Mouse (Mus musculus): Measurements from ENCODE around the gene Ankrd22. TPM values are rescaled to one million over a fixed set of nuclear protein-coding genes. Genes with fewer than 3 reads are reported as not detected.
"Not testable (repeated sequence)": the region's sequence is repeated elsewhere in the genome, so short reads cannot be mapped to it uniquely, and the experiment has no call there.

Gene Ankrd22
- 0.09 and 0.79 TPM in 2 replicates for polyA plus RNA-seq (2015; fragmentation: Nextera tagmentation; extraction: Ambion mirVana)

- 67% methylated on average over 5 of the region's 5 CpGs for WGBS
- ATAC-seq (replicated peaks; ENCODE audit: extremely low read depth, insufficient read depth, low FRiP score) = no peak
- no peaks in the 10 kb centered on the region for H3K36me3 ChIP-seq (ENCODE audit: control insufficient read depth, insufficient read depth)
- no peaks in the 10 kb centered on the region for H3K4me1 ChIP-seq (ENCODE audit: control insufficient read depth, insufficient read depth, low read length)
- H3K4me3 ChIP-seq (ENCODE audit: low read length) = no peak within 1 kb of the TSS
- no peak within 1 kb of the TSS for H3K27ac ChIP-seq (ENCODE audit: low read length)
- no peaks in the 10 kb centered on the region for H3K27me3 ChIP-seq (ENCODE audit: control insufficient read depth, insufficient read depth, low read length)
- no peaks in the 10 kb centered on the region for H3K9me3 ChIP-seq (replicated peaks; ENCODE audit: control insufficient read depth, low read length)
- H3K4me2 ChIP-seq (ENCODE audit: low read depth, low read length) = no peak within 1 kb of the TSS
- H3K9ac ChIP-seq (ENCODE audit: low read length) = no peak within 1 kb of the TSS
Observed at GRCm38 (mm10) chr19:34165891-34166290, at the start of gene Ankrd22. Ankrd22 (minus strand) TSS chr19:34166053.

DNA sequence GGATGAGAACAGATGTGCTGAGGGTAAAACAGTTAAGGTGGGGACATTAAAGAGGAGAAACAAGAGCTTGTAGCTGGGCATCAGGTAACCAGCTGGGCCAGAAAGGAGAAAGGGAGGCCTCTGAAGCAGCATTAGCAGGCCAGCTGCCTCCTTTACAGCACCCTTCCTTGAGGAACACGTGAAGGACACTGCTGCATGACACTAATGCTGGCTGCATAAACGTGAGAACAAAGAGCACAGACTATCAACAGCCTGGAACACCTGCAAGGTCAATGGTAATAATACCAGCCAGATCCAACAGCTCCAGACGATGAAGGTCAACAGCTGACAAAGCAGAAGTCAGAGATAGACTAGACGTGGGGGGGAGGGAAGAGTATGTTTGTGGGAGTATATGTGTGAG, 48.3 kb upstream of the Ankrd22 start:
- H3K4me2 ChIP-seq (ENCODE audit: low read depth, low read length) = no peak overlapping the region
- no peaks in the 10 kb centered on the region for H3K9me3 ChIP-seq (replicated peaks; ENCODE audit: control insufficient read depth, low read length)
- no peak for ATAC-seq (replicated peaks; ENCODE audit: extremely low read depth, insufficient read depth, low FRiP score)
- WGBS = 34% methylated on average over 4 of the region's 4 CpGs
- H3K9ac ChIP-seq (ENCODE audit: low read length) = no peak overlapping the region
- 0 out of 2 replicates have a peak, but pooled peaks cover 6% of the 10 kb centered on the region for H3K4me1 ChIP-seq (ENCODE audit: control insufficient read depth, insufficient read depth, low read length)
- H3K27ac ChIP-seq (ENCODE audit: low read length) = no peak overlapping the region
- no peak overlapping the region for H3K4me3 ChIP-seq (ENCODE audit: low read length)
- no peaks in the 10 kb centered on the region for H3K36me3 ChIP-seq (ENCODE audit: control insufficient read depth, insufficient read depth)
- H3K27me3 ChIP-seq (ENCODE audit: control insufficient read depth, insufficient read depth, low read length) = no peaks in the 10 kb centered on the region

DNA sequence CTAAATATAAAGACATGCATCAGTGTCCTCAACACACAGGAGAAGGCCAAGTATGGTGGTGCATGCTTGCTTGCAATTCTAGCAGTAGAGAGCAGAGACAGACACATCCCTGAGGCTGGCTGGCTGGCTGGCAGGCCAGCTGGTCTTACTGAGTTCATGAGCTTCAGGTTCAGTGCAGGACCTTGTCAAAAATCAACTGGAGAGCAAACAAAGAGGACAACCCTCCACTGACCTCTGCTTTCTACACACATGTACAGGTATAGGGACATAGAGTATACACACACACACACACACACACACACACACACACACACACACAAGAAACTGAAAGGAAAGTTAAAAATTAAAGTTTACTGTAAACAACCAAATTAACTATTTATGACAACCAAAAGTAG, 47.4 kb upstream of the Ankrd22 start:
- Histone ChIP-seq H3K4me2 (ENCODE audit: low read depth, low read length) (no peak overlapping the region), H3K9ac (ENCODE audit: low read length) (no peak overlapping the region), H3K27me3 (ENCODE audit: control insufficient read depth, insufficient read depth, low read length) (no peaks in the 10 kb centered on the region)

DNA sequence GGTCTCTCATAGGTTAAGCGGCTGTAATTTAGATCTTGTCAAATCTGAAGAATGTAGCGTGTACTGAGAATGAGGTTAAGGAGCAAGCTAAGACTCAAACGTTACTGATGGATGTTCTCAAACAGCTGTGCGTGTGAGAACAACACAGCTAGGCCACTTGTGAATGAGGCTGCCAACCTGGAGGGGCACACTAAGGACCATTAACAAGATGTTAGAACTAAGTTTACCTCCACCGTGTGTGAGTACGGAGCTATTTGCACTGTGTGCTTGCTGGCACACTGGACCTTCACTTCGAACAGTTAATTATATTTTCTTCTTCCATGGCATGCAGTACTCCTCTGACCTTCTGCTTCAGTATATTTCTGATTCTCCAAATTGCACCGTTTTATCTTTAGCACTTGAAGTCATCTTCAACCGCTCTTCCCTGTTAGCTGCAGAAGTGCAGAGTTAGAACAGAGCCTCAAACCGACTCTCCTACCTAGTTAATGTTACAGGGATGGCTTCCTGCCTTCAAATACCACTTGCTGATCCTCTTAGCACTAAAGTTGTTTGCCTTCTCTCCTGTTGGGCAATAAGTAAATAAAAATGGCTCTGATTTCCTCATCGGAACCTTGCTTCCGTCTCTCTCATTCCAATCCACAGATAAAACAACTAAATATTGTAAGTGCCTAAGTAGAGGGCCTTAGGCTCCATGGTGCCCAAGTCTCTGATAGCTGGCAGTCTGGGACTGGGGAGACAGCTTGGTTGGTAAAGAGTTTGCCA, 46.8 kb upstream of the Ankrd22 start:
- H3K27ac ChIP-seq (ENCODE audit: low read length) = no peak overlapping the region
- H3K4me2 ChIP-seq (ENCODE audit: low read depth, low read length) = no peak overlapping the region
- 0 out of 2 replicates have a peak, but pooled peaks cover 6% of the 10 kb centered on the region for H3K4me1 ChIP-seq (ENCODE audit: control insufficient read depth, insufficient read depth, low read length)
- H3K27me3 ChIP-seq (ENCODE audit: control insufficient read depth, insufficient read depth, low read length) = no peaks in the 10 kb centered on the region
- no peaks in the 10 kb centered on the region for H3K36me3 ChIP-seq (ENCODE audit: control insufficient read depth, insufficient read depth)
- no peaks in the 10 kb centered on the region for H3K9me3 ChIP-seq (replicated peaks; ENCODE audit: control insufficient read depth, low read length)
- no peak for ATAC-seq (replicated peaks; ENCODE audit: extremely low read depth, insufficient read depth, low FRiP score)
- H3K4me3 ChIP-seq (ENCODE audit: low read length) = no peak overlapping the region
- 77% methylated on average over 12 of the region's 12 CpGs for WGBS
- H3K9ac ChIP-seq (ENCODE audit: low read length) = no peak overlapping the region

More for the DNA sequence above, 47.4 kb upstream of the Ankrd22 start:
- Histone ChIP-seq H3K36me3 (ENCODE audit: control insufficient read depth, insufficient read depth) (no peaks in the 10 kb centered on the region), H3K4me1 (ENCODE audit: control insufficient read depth, insufficient read depth, low read length) (0 out of 2 replicates have a peak, but pooled peaks cover 6% of the 10 kb centered on the region), H3K27ac (ENCODE audit: low read length) (no peak overlapping the region), H3K4me3 (ENCODE audit: low read length) (no peak overlapping the region), H3K9me3 (replicated peaks; ENCODE audit: control insufficient read depth, low read length) (no peaks in the 10 kb centered on the region)
- no peak for ATAC-seq (replicated peaks; ENCODE audit: extremely low read depth, insufficient read depth, low FRiP score)

GRCm38 (mm10) chr19:34210841-34211240, 45.0 kb upstream of the Ankrd22 start:
- ATAC-seq (replicated peaks; ENCODE audit: extremely low read depth, insufficient read depth, low FRiP score) = no peak
- no peak overlapping the region for H3K27ac ChIP-seq (ENCODE audit: low read length)
- H3K36me3 ChIP-seq (ENCODE audit: control insufficient read depth, insufficient read depth) = no peaks in the 10 kb centered on the region
- no peak overlapping the region for H3K4me3 ChIP-seq (ENCODE audit: low read length)
- no peak overlapping the region for H3K9ac ChIP-seq (ENCODE audit: low read length)
- H3K27me3 ChIP-seq (ENCODE audit: control insufficient read depth, insufficient read depth, low read length) = no peaks in the 10 kb centered on the region
- 0 out of 2 replicates have a peak, but pooled peaks cover 6% of the 10 kb centered on the region for H3K4me1 ChIP-seq (ENCODE audit: control insufficient read depth, insufficient read depth, low read length)
- 61% methylated on average over 2 of the region's 2 CpGs for WGBS
- H3K4me2 ChIP-seq (ENCODE audit: low read depth, low read length) = no peak overlapping the region
- H3K9me3 ChIP-seq (replicated peaks; ENCODE audit: control insufficient read depth, low read length) = no peaks in the 10 kb centered on the region

GRCm38 (mm10) chr19:34209930-34210581, 44.2 kb upstream of the Ankrd22 start:
- Histone ChIP-seq H3K4me1 (ENCODE audit: control insufficient read depth, insufficient read depth, low read length) (0 out of 2 replicates have a peak, but pooled peaks cover 6% of the 10 kb centered on the region), H3K4me3 (ENCODE audit: low read length) (no peak overlapping the region), H3K9me3 (replicated peaks; ENCODE audit: control insufficient read depth, low read length) (no peaks in the 10 kb centered on the region), H3K4me2 (ENCODE audit: low read depth, low read length) (no peak overlapping the region), H3K27ac (ENCODE audit: low read length) (no peak overlapping the region), H3K27me3 (ENCODE audit: control insufficient read depth, insufficient read depth, low read length) (no peaks in the 10 kb centered on the region), H3K9ac (ENCODE audit: low read length) (no peak overlapping the region), H3K36me3 (ENCODE audit: control insufficient read depth, insufficient read depth) (no peaks in the 10 kb centered on the region)
- no peak for ATAC-seq (replicated peaks; ENCODE audit: extremely low read depth, insufficient read depth, low FRiP score)
- WGBS = 80% methylated on average over 8 of the region's 8 CpGs

- ATAC-seq (replicated peaks; ENCODE audit: extremely low read depth, insufficient read depth, low FRiP score) = no peak
- WGBS = 63% methylated on average over 3 of the region's 3 CpGs
- 0 out of 2 replicates have a peak, but pooled peaks cover 3% of the 10 kb centered on the region for H3K4me1 ChIP-seq (ENCODE audit: control insufficient read depth, insufficient read depth, low read length)
- no peak overlapping the region for H3K9ac ChIP-seq (ENCODE audit: low read length)
- H3K4me2 ChIP-seq (ENCODE audit: low read depth, low read length) = no peak overlapping the region
- no peaks in the 10 kb centered on the region for H3K36me3 ChIP-seq (ENCODE audit: control insufficient read depth, insufficient read depth)
- no peaks in the 10 kb centered on the region for H3K9me3 ChIP-seq (replicated peaks; ENCODE audit: control insufficient read depth, low read length)
- no peak overlapping the region for H3K27ac ChIP-seq (ENCODE audit: low read length)
- H3K4me3 ChIP-seq (ENCODE audit: low read length) = no peak overlapping the region
- no peaks in the 10 kb centered on the region for H3K27me3 ChIP-seq (ENCODE audit: control insufficient read depth, insufficient read depth, low read length)
Observed at GRCm38 (mm10) chr19:34209031-34209430, 43.2 kb upstream of the Ankrd22 start.

GRCm38 (mm10) chr19:34206760-34207440, 41.0 kb upstream of the Ankrd22 start:
- H3K4me2 ChIP-seq (ENCODE audit: low read depth, low read length) = no peak overlapping the region
- no peak for ATAC-seq (replicated peaks; ENCODE audit: extremely low read depth, insufficient read depth, low FRiP score)
- no peaks in the 10 kb centered on the region for H3K9me3 ChIP-seq (replicated peaks; ENCODE audit: control insufficient read depth, low read length)
- H3K36me3 ChIP-seq (ENCODE audit: control insufficient read depth, insufficient read depth) = no peaks in the 10 kb centered on the region
- H3K4me3 ChIP-seq (ENCODE audit: low read length) = no peak overlapping the region
- 77% methylated on average over 8 of the region's 8 CpGs for WGBS
- H3K4me1 ChIP-seq (ENCODE audit: control insufficient read depth, insufficient read depth, low read length) = 0 out of 2 replicates have a peak, but pooled peaks cover 2% of the 10 kb centered on the region
- no peak overlapping the region for H3K9ac ChIP-seq (ENCODE audit: low read length)
- H3K27ac ChIP-seq (ENCODE audit: low read length) = no peak overlapping the region
- H3K27me3 ChIP-seq (ENCODE audit: control insufficient read depth, insufficient read depth, low read length) = no peaks in the 10 kb centered on the region

GRCm38 (mm10) chr19:34206128-34206527, 40.3 kb upstream of the Ankrd22 start:
- WGBS = 76% methylated on average over 3 of the region's 4 CpGs
- H3K4me1 ChIP-seq (ENCODE audit: control insufficient read depth, insufficient read depth, low read length); ATAC-seq (replicated peaks; ENCODE audit: extremely low read depth, insufficient read depth, low FRiP score); H3K27ac ChIP-seq (ENCODE audit: low read length); H3K36me3 ChIP-seq (ENCODE audit: control insufficient read depth, insufficient read depth); H3K4me2 ChIP-seq (ENCODE audit: low read depth, low read length); H3K27me3 ChIP-seq (ENCODE audit: control insufficient read depth, insufficient read depth, low read length); H3K4me3 ChIP-seq (ENCODE audit: low read length); H3K9me3 ChIP-seq (replicated peaks; ENCODE audit: control insufficient read depth, low read length); H3K9ac ChIP-seq (ENCODE audit: low read length): not testable (repeated sequence)

All from heart, embryonic 16.5 days (tissue).